Mouse (Mus musculus): Measurements from ENCODE around the gene Cnga4. TPM values are rescaled to one million over a fixed set of nuclear protein-coding genes. Genes with fewer than 3 reads are reported as not detected.
"Not testable (repeated sequence)": the region's sequence is repeated elsewhere in the genome, so short reads cannot be mapped to it uniquely, and the experiment has no call there.

Gene Cnga4
- polyA plus RNA-seq, 1 experiment from 2014 or later: 0.09 TPM

- H3K9me3 ChIP-seq: no peaks in the 10 kb centered on the region
- no peak overlapping the region for H3K4me2 ChIP-seq (replicated peaks)
- H3K4me1 ChIP-seq: 0 out of 2 replicates have a peak, but pooled peaks cover 5% of the 10 kb centered on the region
- peaks cover 48% of the 10 kb centered on the region for H3K36me3 ChIP-seq
- WGBS: 93% methylated on average over 2 of the region's 2 CpGs
- no peak overlapping the region for H3K27ac ChIP-seq (replicated peaks)
- no peak overlapping the region for H3K4me3 ChIP-seq
- H3K9ac ChIP-seq (replicated peaks): no peak overlapping the region
- no peaks in the 10 kb centered on the region for H3K27me3 ChIP-seq
- no peak for ATAC-seq (replicated peaks)
These were observed 14.1 kb upstream of the Cnga4 start for GRCm38 (mm10) chr7:105390236-105390635.

GRCm38 (mm10) chr7:105394606-105395005, 9.8 kb upstream of the Cnga4 start:
- Histone ChIP-seq H3K9me3 (no peaks in the 10 kb centered on the region), H3K4me1 (peaks cover 22% of the 10 kb centered on the region), H3K9ac (replicated peaks) (no peak overlapping the region), H3K27me3 (no peaks in the 10 kb centered on the region), H3K4me2 (replicated peaks) (no peak overlapping the region), H3K4me3 (no peak overlapping the region), H3K27ac (replicated peaks) (no peak overlapping the region), H3K36me3 (peaks cover 10% of the 10 kb centered on the region)
- WGBS: 71% methylated on average over 1 of the region's 1 CpGs
- ATAC-seq (replicated peaks): no peak

GRCm38 (mm10) chr7:105395131-105395820, 9.1 kb upstream of the Cnga4 start:
- Histone ChIP-seq H3K27ac (replicated peaks) (no peak overlapping the region), H3K4me1 (peaks cover 22% of the 10 kb centered on the region), H3K4me3 (no peak overlapping the region), H3K9ac (replicated peaks) (no peak overlapping the region), H3K4me2 (replicated peaks) (no peak overlapping the region), H3K27me3 (no peaks in the 10 kb centered on the region), H3K36me3 (0 out of 2 replicates have a peak, but pooled peaks cover 4% of the 10 kb centered on the region), H3K9me3 (no peaks in the 10 kb centered on the region)
- no peak for ATAC-seq (replicated peaks)

- ATAC-seq (replicated peaks): no peak
- Histone ChIP-seq H3K9me3 (no peaks in the 10 kb centered on the region), H3K4me1 (peaks cover 28% of the 10 kb centered on the region), H3K27ac (replicated peaks) (no peak overlapping the region), H3K9ac (replicated peaks) (no peak overlapping the region), H3K36me3 (0 out of 2 replicates have a peak, but pooled peaks cover 4% of the 10 kb centered on the region), H3K4me3 (no peak overlapping the region), H3K4me2 (replicated peaks) (no peak overlapping the region), H3K27me3 (no peaks in the 10 kb centered on the region)
These were observed 8.2 kb upstream of the Cnga4 start for GRCm38 (mm10) chr7:105396126-105396525.

- Histone ChIP-seq H3K9me3 (no peaks in the 10 kb centered on the region), H3K4me3 (peak overlapping the region; percentile 86), H3K36me3 (no peaks in the 10 kb centered on the region), H3K4me1 (peaks cover 28% of the 10 kb centered on the region), H3K27me3 (no peaks in the 10 kb centered on the region), H3K9ac (replicated peaks) (peak overlapping the region; percentile 90), H3K4me2 (replicated peaks) (peak overlapping the region; percentile 70), H3K27ac (replicated peaks) (peak overlapping the region; percentile 70)
- WGBS: 1% methylated on average over 25 of the region's 25 CpGs
- ATAC-seq (replicated peaks): peak; percentile 70
These were observed 5.1 kb upstream of the Cnga4 start for GRCm38 (mm10) chr7:105399058-105399934.

- no peaks in the 10 kb centered on the region for H3K9me3 ChIP-seq
- peak within 1 kb of the TSS; percentile 90 for H3K9ac ChIP-seq (replicated peaks)
- H3K27me3 ChIP-seq: no peaks in the 10 kb centered on the region
- H3K4me3 ChIP-seq: peak within 1 kb of the TSS; percentile 86
- H3K27ac ChIP-seq (replicated peaks): peak within 1 kb of the TSS; percentile 82
- WGBS: 1% methylated on average over 51 of the region's 55 CpGs
- H3K4me2 ChIP-seq (replicated peaks): peak within 1 kb of the TSS; percentile 70
- no peaks in the 10 kb centered on the region for H3K36me3 ChIP-seq
- H3K4me1 ChIP-seq: peaks cover 23% of the 10 kb centered on the region
- peak; percentile 98 for ATAC-seq (replicated peaks)
These were observed 4.3 kb upstream of the Cnga4 start, which contains the start of gene Fam160a2 for GRCm38 (mm10) chr7:105399935-105400624. Fam160a2 (minus strand) TSS chr7:105400054.

GRCm38 (mm10) chr7:105406322-105406721, 2.0 kb downstream of the Cnga4 start:
- no peak for ATAC-seq (replicated peaks)
- no peaks in the 10 kb centered on the region for H3K9me3 ChIP-seq
- no peak overlapping the region for H3K4me3 ChIP-seq
- no peak overlapping the region for H3K4me2 ChIP-seq (replicated peaks)
- no peak overlapping the region for H3K27ac ChIP-seq (replicated peaks)
- WGBS: 70% methylated on average over 1 of the region's 1 CpGs
- no peak overlapping the region for H3K9ac ChIP-seq (replicated peaks)
- H3K27me3 ChIP-seq: no peaks in the 10 kb centered on the region
- H3K36me3 ChIP-seq: no peaks in the 10 kb centered on the region
- H3K4me1 ChIP-seq: no peaks in the 10 kb centered on the region

- not testable (repeated sequence) for H3K9me3 ChIP-seq; H3K4me2 ChIP-seq (replicated peaks); H3K4me3 ChIP-seq; H3K4me1 ChIP-seq; H3K9ac ChIP-seq (replicated peaks); H3K27me3 ChIP-seq; H3K36me3 ChIP-seq; H3K27ac ChIP-seq (replicated peaks)
- peak; percentile 60 for ATAC-seq (replicated peaks)
- WGBS: 59% methylated on average over 8 of the region's 8 CpGs
These were observed 7.7 kb downstream of the Cnga4 start for GRCm38 (mm10) chr7:105411874-105412632.

- H3K27me3 ChIP-seq: no peaks in the 10 kb centered on the region
- H3K36me3 ChIP-seq: no peaks in the 10 kb centered on the region
- no peak overlapping the region for H3K4me2 ChIP-seq (replicated peaks)
- H3K4me3 ChIP-seq: no peak overlapping the region
- H3K9me3 ChIP-seq: no peaks in the 10 kb centered on the region
- H3K27ac ChIP-seq (replicated peaks): no peak overlapping the region
- WGBS: 63% methylated on average over 6 of the region's 6 CpGs
- no peak for ATAC-seq (replicated peaks)
- H3K4me1 ChIP-seq: no peaks in the 10 kb centered on the region
- no peak overlapping the region for H3K9ac ChIP-seq (replicated peaks)
These were observed 10.0 kb downstream of the Cnga4 start for GRCm38 (mm10) chr7:105414385-105414784.

- H3K9me3 ChIP-seq: no peaks in the 10 kb centered on the region
- no peaks in the 10 kb centered on the region for H3K36me3 ChIP-seq
- H3K27me3 ChIP-seq: no peaks in the 10 kb centered on the region
- H3K27ac ChIP-seq (replicated peaks): no peak overlapping the region
- H3K4me2 ChIP-seq (replicated peaks): no peak overlapping the region
- no peak for ATAC-seq (replicated peaks)
- WGBS: 96% methylated on average over 7 of the region's 7 CpGs
- H3K4me3 ChIP-seq: no peak overlapping the region
- no peak overlapping the region for H3K9ac ChIP-seq (replicated peaks)
- no peaks in the 10 kb centered on the region for H3K4me1 ChIP-seq
These were observed 12.2 kb downstream of the Cnga4 start for GRCm38 (mm10) chr7:105416529-105416928.

- Histone ChIP-seq H3K4me1 (no peaks in the 10 kb centered on the region), H3K4me2 (replicated peaks) (no peak overlapping the region), H3K9me3 (no peaks in the 10 kb centered on the region), H3K9ac (replicated peaks) (no peak overlapping the region), H3K36me3 (no peaks in the 10 kb centered on the region), H3K4me3 (no peak overlapping the region), H3K27me3 (no peaks in the 10 kb centered on the region), H3K27ac (replicated peaks) (no peak overlapping the region)
- 77% methylated on average over 5 of the region's 5 CpGs for whole genome bisulfite sequencing
- ATAC-seq (replicated peaks): no peak
These were observed 13.7 kb downstream of the Cnga4 start for GRCm38 (mm10) chr7:105418106-105418505.

All from forebrain, embryonic 15.5 days (tissue).